Mouse (Mus musculus) MEL (cell line): ENCODE measurements around the gene Rab3c.

ENCODE experiments used
- CTCF ChIP-seq, 3 experiments: IDR thresholded peaks in 2 of 3; conservative IDR thresholded peaks in 1 of 3; 2 replicates each; pipeline ENCODE4 v1.5.1; 2011 to 2012; ENCODE audit warnings: low read length in 3 of 3, low read depth in 2 of 3, mild to moderate bottlenecking in 2 of 3, improper control_type of control experiment in 1 of 3, inconsistent platforms in 1 of 3, mixed read lengths in 1 of 3, moderate library complexity in 1 of 3; ENCODE audit not compliant: control insufficient read depth in 1 of 3, insufficient read depth in 1 of 3, poor library complexity in 1 of 3, severe bottlenecking in 1 of 3
- MXI1 ChIP-seq: IDR thresholded peaks from 2 replicates; pipeline ENCODE4 v1.6.1; 2011; ENCODE audit warnings: mild to moderate bottlenecking, low read depth, low read length, improper control_type of control experiment

GRCm38 (mm10) chr13:110168570-110168969 lies 112.2 kb downstream of the Rab3c start:
- no peak for TF ChIP-seq MXI1
- TF ChIP-seq CTCF (IDR thresholded peaks at IDR 0.05 in 2 of 3, conservative IDR thresholded peaks at IDR 0.05 in 1 of 3; ENCODE audit: control insufficient read depth in 1 of 3, insufficient read depth in 1 of 3, low read depth in 2 of 3, low read length in 3 of 3, poor library complexity in 1 of 3, severe bottlenecking in 1 of 3) = no peak
